Mouse (Mus musculus) thymus, postnatal 0 days (tissue): ENCODE results near the gene Gid4. TPM values are rescaled to one million over a fixed set of nuclear protein-coding genes. Genes with fewer than 3 reads are reported as not detected.
A peak's percentile ranks its signal among the peaks of the same experiment; 100 is the strongest.
"Not testable (repeated sequence)": the region's sequence is repeated elsewhere in the genome, so short reads cannot be mapped to it uniquely, and the experiment has no call there.

Experiments
- DNase-seq: peaks from one replicate; pipeline ENCODE4 v3.0.0-alpha.2; 2015; ENCODE audit warnings: low spot score
- polyA plus RNA-seq: library from polyadenylated mRNA; unstranded; fragments of >200 nt; fragmentation: Nextera tagmentation; extraction: Ambion mirVana; gene quantifications from 2 replicates; pipeline ENCODE4 v1.2.1, GENCODE M21; 2015

The Gid4 gene
- polyA plus RNA-seq, 1 experiment from 2014 or later, result 16.3 TPM

DNA sequence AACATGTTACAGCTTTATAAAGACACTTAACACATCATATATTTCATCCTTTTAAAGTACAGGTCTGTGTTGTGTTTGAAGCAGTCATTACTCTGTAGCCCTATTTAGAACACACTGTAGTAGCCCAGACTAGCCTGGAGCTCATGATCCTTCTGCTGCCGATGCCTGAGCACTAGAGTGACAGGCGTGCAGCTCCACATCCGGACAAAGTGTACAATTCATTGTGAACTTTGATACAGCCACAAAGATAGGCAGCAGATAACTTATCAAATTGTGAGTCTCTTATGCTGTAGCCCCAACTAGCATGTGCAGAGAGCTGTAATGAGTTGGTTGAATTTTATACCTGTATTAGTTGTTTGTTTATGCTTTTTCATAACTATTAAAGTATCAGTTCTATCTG lies 10.7 kb downstream of the Gid4 start:
- no peak for DNase-seq

DNA sequence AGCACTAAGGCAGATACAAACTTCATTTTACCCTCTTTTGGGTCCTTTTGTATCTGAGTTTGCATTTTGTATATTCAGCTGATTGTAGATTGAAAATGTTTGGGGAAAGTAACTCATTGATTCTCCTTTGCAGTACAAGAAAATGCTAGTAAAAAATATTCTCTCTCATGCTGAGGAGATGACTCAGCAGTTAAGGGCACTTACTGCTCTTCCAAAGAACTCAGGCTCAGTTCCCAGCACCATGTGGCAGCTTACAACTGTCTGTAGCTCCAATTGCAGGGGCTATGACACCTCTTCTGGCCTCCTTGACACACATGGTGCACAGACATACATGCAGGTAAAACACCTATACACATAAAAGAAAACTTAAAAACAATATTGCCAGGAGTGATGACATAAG lies 16.6 kb downstream of the Gid4 start:
- no peak for DNase-seq

DNA sequence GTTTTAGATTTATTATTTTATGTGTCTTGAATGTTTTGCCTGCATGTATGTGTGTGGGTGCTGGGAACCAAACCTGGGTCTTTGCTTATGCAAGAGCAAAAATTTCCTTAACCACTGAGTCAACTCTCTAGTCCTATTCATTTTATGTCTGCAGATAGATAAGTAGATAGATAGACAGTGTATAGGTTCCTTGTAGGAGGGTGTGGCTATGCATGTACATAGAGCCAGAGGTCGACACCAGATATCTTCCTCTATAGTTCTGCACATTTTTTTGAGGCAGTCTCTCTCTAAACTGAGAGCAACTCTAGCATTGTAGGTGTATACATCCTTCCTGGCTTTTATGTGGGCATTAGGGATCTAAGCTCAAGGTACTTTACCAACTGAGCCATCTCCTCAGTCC lies 18.2 kb downstream of the Gid4 start:
- DNase-seq, result no peak

DNA sequence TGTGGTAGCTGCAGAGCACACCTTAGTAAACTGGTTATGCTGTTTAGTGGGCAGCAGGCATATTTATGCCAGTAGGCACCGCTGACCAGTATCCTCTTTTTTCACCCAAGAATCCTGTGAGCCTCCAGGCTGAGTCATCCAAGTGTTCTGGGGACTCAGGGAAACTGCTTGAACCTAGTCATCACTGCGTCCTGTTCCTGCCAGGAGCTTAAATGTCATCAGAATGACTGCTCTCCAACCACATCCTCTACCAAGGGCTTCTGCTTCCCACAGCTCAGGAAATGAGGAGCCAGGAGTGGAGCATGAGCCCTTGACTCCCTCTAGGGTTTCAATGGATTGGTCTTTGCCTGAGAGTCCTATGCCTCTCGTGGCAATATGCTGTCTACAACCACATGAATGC lies 19.7 kb downstream of the Gid4 start:
- DNase-seq, result no peak

DNA sequence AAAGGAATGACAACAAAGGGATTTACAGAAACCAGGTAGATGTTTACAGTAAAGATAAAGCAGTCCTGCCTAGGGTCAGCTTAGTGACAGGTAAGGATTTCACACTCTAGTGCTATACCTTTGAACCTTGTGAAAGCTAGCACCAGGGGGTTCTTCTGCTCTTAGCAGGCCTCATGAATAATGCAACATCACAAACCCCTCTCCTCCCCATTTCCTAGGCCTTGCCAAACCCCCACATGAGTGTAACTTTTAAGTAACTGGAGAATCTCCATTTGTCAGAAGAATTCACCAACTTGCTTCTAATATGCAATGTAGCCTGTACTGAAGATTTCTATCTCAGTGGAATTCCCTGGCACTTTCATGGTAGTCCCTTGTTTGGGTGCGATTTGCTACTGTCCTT lies 22.7 kb downstream of the Gid4 start:
- DNase-seq, result not testable (repeated sequence)

DNA sequence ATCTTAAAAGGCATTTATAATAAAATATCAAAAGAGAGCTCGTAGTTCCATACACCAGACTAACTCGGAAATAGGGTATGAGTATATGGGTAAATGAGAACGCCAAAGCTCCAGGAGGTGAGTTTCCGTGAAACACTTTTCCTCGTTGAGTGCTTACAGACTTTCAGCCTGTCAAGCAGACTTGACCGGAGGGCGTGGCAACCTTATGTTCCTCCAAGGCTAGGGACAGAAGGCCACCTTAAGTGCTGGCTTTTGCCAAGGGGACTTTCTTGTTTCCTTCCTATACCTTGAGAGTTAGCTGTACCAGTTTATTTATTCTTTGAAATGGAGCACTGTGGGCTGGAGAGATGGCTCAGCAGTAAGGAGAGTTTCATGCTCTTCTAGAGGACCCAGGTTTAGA lies 23.2 kb downstream of the Gid4 start:
- no peak for DNase-seq

DNA sequence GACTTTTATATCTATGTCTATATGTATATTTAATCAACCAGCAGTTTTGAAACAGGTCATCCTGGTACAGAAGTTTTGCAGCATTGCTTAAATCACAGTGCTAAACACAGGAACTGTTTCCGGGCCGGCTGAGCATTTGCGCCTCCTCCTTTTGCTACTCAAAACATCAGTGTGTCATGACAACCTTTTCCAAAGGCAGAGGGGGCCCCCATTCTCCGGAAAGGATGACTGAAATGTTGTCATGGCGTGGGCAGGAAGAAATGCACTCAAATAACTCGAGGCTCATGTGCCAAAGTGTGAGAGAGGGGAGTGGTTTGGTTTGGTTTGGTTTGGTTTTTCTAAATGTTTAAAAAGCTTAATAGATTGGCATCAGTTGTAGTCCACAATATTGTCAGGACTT lies 26.0 kb downstream of the Gid4 start:
- DNase-seq, result no peak

DNA sequence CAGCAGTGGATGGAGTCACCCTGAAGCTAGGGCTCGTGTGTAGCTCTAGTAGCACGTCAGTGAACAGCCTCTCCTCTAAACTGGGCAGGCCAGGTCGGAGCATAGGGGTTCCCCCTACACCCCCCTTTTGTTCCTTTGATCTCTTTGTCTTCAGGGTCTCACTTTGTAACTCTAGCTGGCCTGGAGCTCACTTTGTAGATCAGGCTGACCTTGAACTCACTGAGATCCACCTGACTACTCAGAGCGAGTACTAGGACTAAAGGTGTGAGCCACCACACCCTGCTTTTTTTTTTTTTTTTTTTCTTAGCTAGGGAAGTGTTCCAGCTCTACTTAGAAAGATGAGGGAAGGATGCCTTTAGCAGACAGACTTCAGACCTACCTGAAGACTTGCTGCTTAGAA lies 27.1 kb downstream of the Gid4 start:
- no peak for DNase-seq

DNA sequence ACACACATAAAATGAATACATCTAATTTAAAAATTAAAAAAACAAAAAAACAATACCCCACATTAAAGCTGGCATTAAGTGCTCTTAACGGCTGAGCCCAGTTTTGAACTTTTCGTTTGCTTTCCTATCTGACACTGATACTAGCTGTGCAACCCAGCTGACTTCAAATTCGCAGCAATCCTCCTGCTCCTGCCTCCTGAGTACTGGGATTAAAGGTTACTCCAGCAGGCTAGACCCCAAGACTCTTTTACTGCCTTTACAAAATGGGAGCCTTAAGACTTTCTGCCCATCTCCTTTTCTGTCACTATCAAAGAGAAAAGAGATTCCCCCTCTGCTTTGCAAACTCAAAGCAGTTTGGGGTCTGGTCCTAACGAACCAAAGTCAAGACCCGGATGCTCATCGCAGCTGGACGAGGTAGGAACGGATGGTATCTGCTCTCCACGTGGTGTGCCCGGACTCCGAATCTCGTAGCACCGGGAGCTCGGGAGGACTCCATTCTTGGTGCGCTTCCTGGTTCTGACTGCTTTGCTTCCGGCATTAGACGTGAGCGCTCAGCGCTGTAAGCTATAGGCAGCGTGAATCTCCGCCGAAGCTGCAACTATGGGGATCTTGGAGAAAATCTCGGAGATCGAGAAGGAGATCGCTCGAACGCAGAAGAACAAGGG lies 37.3 kb downstream of the Gid4 start, which contains the start of gene Drg2:
Gene Drg2 (plus strand): TSS at position 512 of the 665 bp plus-strand sequence.
- peak; percentile 95 for DNase-seq

DNA sequence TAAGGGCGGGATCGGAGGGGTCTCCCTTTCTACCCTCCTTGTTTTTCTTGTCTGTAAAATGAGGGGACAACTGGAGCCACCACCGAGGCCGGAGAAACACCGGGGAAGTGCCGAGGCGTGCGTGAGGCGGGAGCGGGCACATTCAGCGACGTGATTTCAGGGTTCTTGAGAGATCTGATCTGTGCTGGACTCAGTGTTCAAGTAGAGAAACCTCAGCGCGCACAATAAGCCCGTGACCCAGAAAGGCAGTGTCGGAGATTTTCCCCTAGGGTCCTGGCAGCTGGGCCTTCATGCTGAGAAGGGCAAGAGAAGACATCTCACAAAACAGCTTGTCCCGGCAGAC lies 37.8 kb downstream of the Gid4 start:
- no peak for DNase-seq

DNA sequence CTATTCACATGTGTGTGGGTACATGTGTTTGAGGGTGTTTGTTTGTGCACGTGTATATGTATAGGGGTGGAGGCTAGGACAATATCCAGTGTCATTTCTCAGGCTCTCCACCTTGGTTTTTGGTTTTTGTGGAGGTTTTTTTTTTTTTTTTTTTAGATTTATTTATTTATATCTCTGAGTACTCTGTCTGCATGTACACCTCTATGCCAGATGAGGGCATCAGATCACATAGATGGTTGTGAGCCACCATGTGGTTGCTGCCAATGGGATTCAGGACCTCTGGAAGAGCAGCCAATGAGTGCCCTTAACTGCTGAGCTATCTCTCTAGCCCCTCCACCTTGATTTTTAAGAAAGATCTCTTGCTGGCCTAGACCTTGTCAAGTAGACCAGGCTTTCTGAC lies 41.0 kb downstream of the Gid4 start:
- DNase-seq, result no peak

DNA sequence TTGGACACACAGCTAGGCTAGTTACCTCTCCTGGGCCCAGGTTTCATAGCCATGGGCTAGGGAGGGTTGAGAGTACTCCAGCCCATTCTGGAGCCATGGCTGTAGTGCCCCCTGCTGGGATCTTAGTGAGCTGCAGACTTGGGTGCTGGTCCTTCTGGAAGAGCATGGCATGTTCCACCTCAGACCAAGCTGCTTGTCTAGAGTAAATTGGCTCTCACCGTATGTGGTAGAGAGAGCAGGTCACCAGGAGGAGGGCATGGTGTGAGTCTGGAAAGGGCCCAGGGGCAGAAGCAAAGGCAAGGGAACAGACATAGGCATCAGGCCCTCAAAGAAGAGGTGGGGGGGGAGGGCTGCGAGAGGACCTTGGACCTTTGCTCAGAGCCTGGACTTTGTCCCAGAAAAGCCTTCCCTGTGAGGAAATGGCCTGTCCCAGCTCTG lies 49.0 kb downstream of the Gid4 start:
- DNase-seq, result peak; percentile 21

DNA sequence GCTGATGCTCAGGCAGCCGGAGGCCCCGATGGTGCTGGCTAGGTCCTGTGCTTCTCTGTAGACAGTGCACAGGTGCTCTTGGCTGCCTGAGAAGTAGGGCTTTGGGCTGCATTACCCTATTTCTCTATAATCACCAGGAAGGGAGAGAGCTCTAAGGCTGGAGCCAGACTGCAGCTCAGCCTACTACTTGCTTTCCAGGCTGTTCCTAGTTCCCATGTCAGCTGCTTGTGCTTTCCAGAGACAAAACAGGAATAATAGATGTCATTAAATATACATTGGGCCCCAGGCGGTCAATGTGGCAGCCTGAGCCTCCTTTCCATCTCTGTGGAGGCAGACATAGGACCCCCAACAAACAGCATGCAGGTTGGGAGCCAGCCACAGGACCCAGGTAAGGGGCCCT lies 52.1 kb downstream of the Gid4 start, which contains the start of gene Myo15:
Gene Myo15 (plus strand): TSS at position 301 of the 400 bp plus-strand sequence.
- no peak for DNase-seq

DNA sequence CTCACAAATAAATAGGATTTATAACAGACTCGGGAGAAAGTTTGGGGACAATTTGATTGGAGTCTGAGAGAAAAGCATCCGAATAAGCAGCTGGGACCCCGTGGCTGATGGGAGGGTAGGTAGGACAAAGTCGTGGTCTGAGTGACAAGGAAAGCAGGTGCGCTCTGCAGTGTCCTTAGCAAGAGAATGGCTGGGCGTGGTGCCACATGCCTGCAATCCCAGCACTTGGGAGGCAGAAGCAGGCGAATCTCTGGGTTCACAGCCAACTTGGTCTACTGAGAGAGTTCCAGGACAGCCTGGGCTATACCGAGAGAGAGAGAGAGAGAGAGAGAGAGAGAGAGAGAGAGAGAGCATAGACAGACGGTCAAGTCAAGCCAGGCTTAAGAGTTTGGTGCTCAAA lies 53.8 kb downstream of the Gid4 start:
- DNase-seq, result no peak

DNA sequence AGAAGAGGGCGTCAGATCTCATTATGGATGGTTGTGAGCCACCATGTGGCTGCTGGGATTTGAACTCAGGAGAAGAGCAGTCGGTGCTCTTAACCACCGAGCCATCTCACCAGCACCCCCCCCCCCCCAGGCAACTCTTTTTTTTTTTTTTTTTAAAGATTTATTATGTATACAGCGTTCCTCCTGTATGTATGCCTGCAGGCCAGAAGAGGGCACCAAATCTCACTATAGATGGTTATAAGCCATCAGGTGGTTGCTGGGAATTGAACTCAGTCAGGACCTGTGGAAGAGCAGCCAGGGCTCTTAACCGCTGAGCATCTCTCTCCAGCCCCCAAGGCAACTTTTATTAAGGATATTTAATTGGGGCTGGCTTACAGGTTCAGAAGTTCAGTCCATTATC lies 57.6 kb downstream of the Gid4 start:
- no peak for DNase-seq

DNA sequence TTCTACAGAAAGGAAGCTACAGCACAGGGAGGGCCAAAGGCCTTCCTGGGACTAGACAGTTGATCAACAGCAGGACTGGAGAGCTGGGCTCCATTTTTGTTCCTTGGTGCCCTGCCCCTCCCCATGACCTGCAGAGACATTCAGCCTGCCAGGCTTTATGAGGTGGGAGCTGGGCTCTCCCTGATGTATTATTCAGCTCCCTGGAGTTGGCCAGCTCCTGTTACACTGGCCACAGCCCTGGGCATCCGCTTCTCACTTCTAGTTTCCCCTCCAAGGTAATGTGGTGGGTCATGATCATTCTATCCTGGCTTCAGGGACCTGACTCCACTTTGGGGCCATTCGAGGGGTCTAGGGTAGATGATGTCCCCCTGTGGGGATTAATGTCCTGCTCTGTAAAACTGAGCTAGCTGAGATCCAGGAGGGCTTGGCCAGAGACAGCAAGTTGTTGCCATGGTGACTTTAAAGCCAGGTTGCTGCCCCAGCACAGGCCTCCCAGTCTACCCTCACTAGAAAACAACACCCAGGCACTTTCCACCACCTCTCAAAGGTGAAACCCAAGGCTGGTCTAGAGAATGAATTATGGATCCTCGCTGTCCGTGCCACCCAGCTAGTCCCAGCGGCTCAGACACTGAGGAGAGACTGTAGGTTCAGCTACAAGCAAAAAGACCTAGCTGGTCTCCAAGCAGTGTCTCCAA lies 58.9 kb downstream of the Gid4 start:
- DNase-seq, result no peak

DNA sequence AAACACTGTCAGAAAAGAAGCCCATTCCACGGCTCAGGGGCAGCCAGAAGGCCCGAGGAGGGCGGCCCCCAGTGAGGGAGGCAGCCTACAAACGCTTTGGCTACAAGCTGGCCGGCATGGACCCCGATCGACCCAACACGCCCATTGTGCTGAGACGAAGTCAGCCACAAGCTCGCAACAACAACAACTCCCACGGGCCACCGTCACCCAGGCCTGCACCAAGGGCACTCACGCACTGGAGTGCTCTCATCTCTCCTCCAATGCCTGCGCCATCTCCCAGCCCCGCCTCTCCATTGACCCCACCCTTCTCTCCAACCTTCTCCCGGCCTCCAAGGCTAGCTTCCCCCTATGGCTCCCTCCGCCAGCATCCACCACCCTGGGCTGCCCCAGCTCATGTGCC lies 61.2 kb downstream of the Gid4 start:
- DNase-seq, result no peak

DNA sequence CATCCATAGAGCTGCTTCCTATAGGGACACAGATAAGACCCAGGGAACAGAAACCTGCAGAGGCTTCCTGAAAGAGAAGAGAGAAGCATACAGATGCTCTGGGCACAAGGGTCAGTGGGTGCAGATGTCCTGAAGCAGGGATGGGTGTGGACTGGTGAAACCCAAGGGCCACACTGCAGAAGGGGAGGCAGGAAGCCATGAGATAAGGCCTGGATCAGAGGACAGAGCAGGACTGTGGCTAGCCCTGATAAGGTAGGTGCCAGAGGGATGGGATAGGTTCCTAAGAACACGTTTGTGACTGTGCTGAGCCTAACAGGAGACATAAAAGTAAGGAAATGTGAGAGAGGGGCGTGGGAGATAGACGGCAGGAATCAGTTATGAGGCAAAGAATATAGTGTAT lies 69.3 kb downstream of the Gid4 start:
- DNase-seq, result no peak

DNA sequence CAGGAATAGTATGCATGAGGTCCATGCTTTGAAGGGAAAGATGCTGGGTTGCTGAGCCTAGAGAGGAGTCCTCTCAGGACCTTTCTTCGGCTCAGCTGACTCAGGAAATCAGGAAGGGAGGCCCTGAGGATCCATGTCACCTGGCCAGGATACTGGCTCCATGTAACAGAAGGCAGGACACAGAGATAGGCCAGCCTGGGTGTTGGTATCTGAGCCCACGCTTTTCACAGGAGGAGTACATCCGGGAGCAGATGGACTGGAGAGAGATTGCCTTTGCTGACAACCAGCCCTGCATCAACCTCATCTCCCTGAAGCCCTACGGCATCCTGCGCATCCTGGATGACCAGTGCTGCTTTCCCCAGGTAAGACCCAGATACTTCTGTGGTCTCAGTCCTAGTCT lies 75.8 kb downstream of the Gid4 start:
- no peak for DNase-seq

DNA sequence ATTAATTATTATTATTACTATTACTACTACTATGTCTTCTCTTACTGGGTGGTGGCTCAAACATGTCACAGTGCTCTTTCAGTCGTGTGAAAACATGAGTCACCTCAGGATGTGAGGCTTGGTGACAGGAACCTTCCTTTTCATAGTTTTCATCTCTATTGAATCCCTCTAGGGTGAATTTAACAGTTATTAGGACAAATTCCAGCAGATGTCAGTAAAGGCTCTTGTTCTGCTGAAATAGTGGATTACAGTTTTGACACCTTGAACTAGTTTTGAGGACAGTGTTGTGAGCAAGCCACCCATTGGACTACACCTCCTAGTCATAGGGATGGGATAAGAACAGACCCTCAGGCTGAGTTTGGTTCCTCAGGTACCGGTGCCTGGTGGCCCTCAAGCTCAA lies 78.7 kb downstream of the Gid4 start:
- no peak for DNase-seq
